Mouse (Mus musculus) liver, embryonic 14.5 days (tissue): ENCODE data around the gene Prune2.

Experiments
- CTCF ChIP-seq: IDR thresholded peaks from 2 replicates; pipeline ENCODE4 v1.5.1; 2016; ENCODE audit warnings: antibody characterized with exemption, low read depth, control low read depth
- EP300 ChIP-seq: IDR thresholded peaks from 2 replicates; pipeline ENCODE4 v1.6.1; 2016; ENCODE audit warnings: antibody characterized with exemption, low read depth

DNA sequence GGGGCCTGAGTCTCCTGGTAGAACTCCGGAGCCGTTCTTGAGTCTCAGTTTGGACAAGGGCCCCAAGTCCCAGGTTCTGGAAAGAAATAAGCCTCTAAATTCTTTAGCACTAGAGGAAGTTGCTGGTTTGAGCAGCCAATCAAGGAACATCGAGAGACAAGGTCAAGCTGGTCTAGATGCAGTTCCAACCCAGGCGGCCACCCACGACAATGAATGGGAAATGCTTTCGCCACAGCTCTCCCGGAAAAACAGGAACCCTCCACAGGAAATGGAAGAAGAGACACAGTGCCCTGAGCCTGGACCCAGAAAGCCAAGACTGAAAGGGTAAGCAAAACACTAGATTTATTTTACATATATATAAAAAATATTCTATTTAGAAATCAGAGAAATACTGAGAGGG, 169.5 kb downstream of the Prune2 start:
- TF ChIP-seq CTCF (no peak), EP300 (no peak)
